Mouse (Mus musculus) frontal cortex, postnatal 14 days (tissue): ENCODE results near the gene Arhgef10l.
A peak's percentile ranks its signal among the peaks of the same experiment; 100 is the strongest.

Experiments used
- DNase-seq, 2 experiments: peaks; one replicate each; pipeline ENCODE4 v3.0.0; 2022; ENCODE audit warnings: low spot score in 2 of 2

The Arhgef10l gene

GRCm38 (mm10) chr4:140665760-140666159 lies at the start of gene Arhgef10l:
TSS of gene Arhgef10l (minus strand) at chr4:140666012.
- DNase-seq, result no peak

- DNase-seq, result no peak
Measured at GRCm38 (mm10) chr4:140714586-140714985, 48.8 kb upstream of the Arhgef10l start.

GRCm38 (mm10) chr4:140713480-140714365 lies 47.9 kb upstream of the Arhgef10l start:
- peak; percentile 94 to 95 for DNase-seq

GRCm38 (mm10) chr4:140711360-140711759 lies 45.5 kb upstream of the Arhgef10l start:
- no peak for DNase-seq

GRCm38 (mm10) chr4:140710781-140711180 lies 45.0 kb upstream of the Arhgef10l start:
- DNase-seq, result no peak

GRCm38 (mm10) chr4:140709617-140710016 lies 43.8 kb upstream of the Arhgef10l start:
- no peak for DNase-seq

GRCm38 (mm10) chr4:140709111-140709510 lies 43.3 kb upstream of the Arhgef10l start:
- DNase-seq, result no peak

- DNase-seq, result no peak
Measured at GRCm38 (mm10) chr4:140708297-140708927, 42.6 kb upstream of the Arhgef10l start.

- DNase-seq, result no peak
Measured at GRCm38 (mm10) chr4:140707615-140708014, 41.8 kb upstream of the Arhgef10l start.

- DNase-seq, result no peak
Measured at GRCm38 (mm10) chr4:140704166-140704565, 38.4 kb upstream of the Arhgef10l start.

GRCm38 (mm10) chr4:140703636-140704035 lies 37.8 kb upstream of the Arhgef10l start:
- no peak for DNase-seq

- peak in 1 of 2 experiments; percentile 51 for DNase-seq
Measured at GRCm38 (mm10) chr4:140702611-140703327, 37.0 kb upstream of the Arhgef10l start.

- no peak for DNase-seq
Measured at GRCm38 (mm10) chr4:140701716-140702561, 36.1 kb upstream of the Arhgef10l start.

GRCm38 (mm10) chr4:140701049-140701715 lies 35.4 kb upstream of the Arhgef10l start:
- DNase-seq, result peak; percentile 59 to 64

- no peak for DNase-seq
Measured at GRCm38 (mm10) chr4:140700269-140701018, 34.6 kb upstream of the Arhgef10l start, which contains the start of gene Rcc2. TSS of gene Rcc2 (plus strand) at chr4:140700541.

- peak; percentile 42 to 61 for DNase-seq
Measured at GRCm38 (mm10) chr4:140699441-140700127, 33.8 kb upstream of the Arhgef10l start.

GRCm38 (mm10) chr4:140695675-140696585 lies 30.1 kb upstream of the Arhgef10l start:
- no peak for DNase-seq

GRCm38 (mm10) chr4:140695146-140695545 lies 29.3 kb upstream of the Arhgef10l start:
- DNase-seq, result no peak
